Mouse (Mus musculus): ENCODE measurements around the gene Slc38a3. TPM values are rescaled to one million over a fixed set of nuclear protein-coding genes. Genes with fewer than 3 reads are reported as not detected.
A peak's percentile ranks its signal among the peaks of the same experiment; 100 is the strongest.

Slc38a3 gene
- polyA plus RNA-seq, 1 experiment = not detected

DNA sequence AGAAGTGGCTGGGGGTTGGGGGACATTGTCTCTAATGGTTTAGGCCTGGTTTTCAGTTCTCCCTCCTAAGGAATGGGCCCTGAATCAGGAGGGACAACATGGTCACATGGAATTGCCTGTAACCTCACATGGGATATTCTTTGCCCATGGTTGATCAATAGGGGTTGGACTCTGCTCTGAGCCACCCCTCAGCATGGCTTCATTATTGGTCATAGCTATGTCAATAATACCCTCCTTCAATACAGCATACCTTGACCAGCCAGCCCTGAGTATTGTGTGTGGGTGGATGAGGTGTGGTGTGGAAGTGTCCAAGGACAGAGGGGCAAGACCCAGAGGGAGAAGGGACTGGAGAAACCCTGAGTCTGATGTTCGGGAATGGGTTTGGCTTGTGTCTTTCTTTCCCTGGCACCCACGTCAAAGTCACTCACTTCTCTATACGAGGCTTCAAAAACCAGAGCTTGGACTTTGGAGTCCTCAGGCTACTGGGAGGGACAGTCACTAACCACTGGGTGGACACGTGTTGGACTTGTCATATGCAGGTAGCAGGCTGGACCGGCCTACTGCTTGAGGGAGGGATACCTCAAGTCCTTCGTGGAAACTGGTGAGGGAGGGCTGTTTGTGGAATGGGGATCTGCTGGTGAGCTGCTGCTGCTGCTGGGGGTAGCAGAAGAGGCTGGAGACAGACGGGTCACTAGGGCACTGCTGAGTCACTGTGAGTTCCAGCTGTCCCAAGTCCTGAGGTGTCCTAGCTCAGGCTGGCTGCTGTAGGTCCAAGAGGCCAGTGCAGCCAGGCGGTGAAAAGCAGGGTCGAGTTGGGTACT, 5.5 kb upstream of the Slc38a3 start:
- Histone ChIP-seq H3K27ac (ENCODE audit: insufficient read depth, low read depth, low read length) (no peak overlapping the region), H3K4me1 (ENCODE audit: control insufficient read depth, insufficient read depth, low read length) (peaks cover 11% of the 10 kb centered on the region), H3K4me3 (ENCODE audit: insufficient read depth, low read depth, low read length) (no peak overlapping the region)
- TF ChIP-seq CTCF (IDR thresholded peaks at IDR 0.05; ENCODE audit: insufficient read depth, low read depth, low read length) = no peak
- 80% methylated on average over 9 of the region's 9 CpGs for WGBS

DNA sequence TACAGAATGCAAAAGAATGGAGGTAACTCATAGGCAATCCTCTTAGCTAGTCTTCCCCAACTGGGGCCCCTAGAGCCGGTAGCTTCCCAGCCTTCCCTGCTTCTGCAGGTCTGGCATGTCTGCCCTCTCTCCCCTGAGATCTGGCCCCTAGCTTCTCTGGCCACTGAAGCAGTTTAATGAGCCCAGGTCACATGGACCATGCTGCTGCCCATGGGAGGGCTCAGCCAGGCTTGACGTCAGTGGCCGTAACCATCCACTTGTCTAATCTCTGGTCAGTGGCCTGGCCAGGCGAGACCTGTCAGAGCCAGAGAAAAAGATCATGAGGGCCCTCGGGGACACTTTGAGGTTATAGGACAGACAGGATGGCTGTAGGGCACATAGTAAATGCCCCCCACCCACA, 929 bp upstream of the Slc38a3 start:
- TF ChIP-seq CTCF (IDR thresholded peaks at IDR 0.05; ENCODE audit: insufficient read depth, low read depth, low read length) = no peak
- Histone ChIP-seq H3K4me1 (ENCODE audit: control insufficient read depth, insufficient read depth, low read length) (peaks cover 12% of the 10 kb centered on the region; the same call in 1 of the 2 replicates), H3K4me3 (ENCODE audit: insufficient read depth, low read depth, low read length) (no peak overlapping the region), H3K27ac (ENCODE audit: insufficient read depth, low read depth, low read length) (no peak overlapping the region)
- 75% methylated on average over 5 of the region's 5 CpGs for WGBS

GRCm38 (mm10) chr9:107668916-107669315, 414 bp downstream of the Slc38a3 start:
- H3K27ac ChIP-seq (ENCODE audit: insufficient read depth, low read depth, low read length) = no peak overlapping the region

GRCm38 (mm10) chr9:107668011-107668410, 1.3 kb downstream of the Slc38a3 start:
- Histone ChIP-seq H3K4me1 (ENCODE audit: control insufficient read depth, insufficient read depth, low read length) (peaks cover 12% of the 10 kb centered on the region; the same call in 1 of the 2 replicates), H3K27ac (ENCODE audit: insufficient read depth, low read depth, low read length) (no peak overlapping the region), H3K4me3 (ENCODE audit: insufficient read depth, low read depth, low read length) (no peak overlapping the region)
- WGBS = 70% methylated on average over 8 of the region's 8 CpGs
- TF ChIP-seq CTCF (IDR thresholded peaks at IDR 0.05; ENCODE audit: insufficient read depth, low read depth, low read length) = no peak
- TF ChIP-seq POLR2A (IDR thresholded peaks at IDR 0.05; ENCODE audit: insufficient read depth, low read depth, low read length) = no peak

More at GRCm38 (mm10) chr9:107668916-107669315, 414 bp downstream of the Slc38a3 start:
- TF ChIP-seq CTCF (IDR thresholded peaks at IDR 0.05; ENCODE audit: insufficient read depth, low read depth, low read length) (no peak), POLR2A (IDR thresholded peaks at IDR 0.05; ENCODE audit: insufficient read depth, low read depth, low read length) (no peak)
- Histone ChIP-seq H3K4me1 (ENCODE audit: control insufficient read depth, insufficient read depth, low read length) (peaks cover 12% of the 10 kb centered on the region; the same call in 1 of the 2 replicates), H3K4me3 (ENCODE audit: insufficient read depth, low read depth, low read length) (no peak overlapping the region)
- WGBS = 87% methylated on average over 3 of the region's 3 CpGs

GRCm38 (mm10) chr9:107667219-107667618, 2.1 kb downstream of the Slc38a3 start:
- Histone ChIP-seq H3K4me1 (ENCODE audit: control insufficient read depth, insufficient read depth, low read length) (peaks cover 12% of the 10 kb centered on the region; the same call in 1 of the 2 replicates), H3K27ac (ENCODE audit: insufficient read depth, low read depth, low read length) (no peak overlapping the region), H3K4me3 (ENCODE audit: insufficient read depth, low read depth, low read length) (peak overlapping the region; percentile 36)
- WGBS = 2% methylated on average over 24 of the region's 24 CpGs
- TF ChIP-seq CTCF (IDR thresholded peaks at IDR 0.05; ENCODE audit: insufficient read depth, low read depth, low read length) (no peak), POLR2A (IDR thresholded peaks at IDR 0.05; ENCODE audit: insufficient read depth, low read depth, low read length) (0 out of 2 replicates have a peak, but pooled peaks have one; percentile 34)

- no peak overlapping the region; the same call in 1 of the 2 replicates for H3K27ac ChIP-seq (ENCODE audit: insufficient read depth, low read depth, low read length)
- H3K4me1 ChIP-seq (ENCODE audit: control insufficient read depth, insufficient read depth, low read length) = peaks cover 12% of the 10 kb centered on the region; the same call in 1 of the 2 replicates
- peak overlapping the region; percentile 36 for H3K4me3 ChIP-seq (ENCODE audit: insufficient read depth, low read depth, low read length)
- TF ChIP-seq POLR2A (IDR thresholded peaks at IDR 0.05; ENCODE audit: insufficient read depth, low read depth, low read length) (no peak), CTCF (IDR thresholded peaks at IDR 0.05; ENCODE audit: insufficient read depth, low read depth, low read length) (no peak)
- WGBS = 2% methylated on average over 30 of the region's 30 CpGs
These were observed 2.6 kb downstream of the Slc38a3 start for GRCm38 (mm10) chr9:107666751-107667205.

- Histone ChIP-seq H3K27ac (ENCODE audit: insufficient read depth, low read depth, low read length) (peak overlapping the region; percentile 28; the same call in 1 of the 2 replicates), H3K4me3 (ENCODE audit: insufficient read depth, low read depth, low read length) (peak overlapping the region; percentile 36), H3K4me1 (ENCODE audit: control insufficient read depth, insufficient read depth, low read length) (peaks cover 12% of the 10 kb centered on the region; the same call in 1 of the 2 replicates)
- TF ChIP-seq CTCF (IDR thresholded peaks at IDR 0.05; ENCODE audit: insufficient read depth, low read depth, low read length) (no peak), POLR2A (IDR thresholded peaks at IDR 0.05; ENCODE audit: insufficient read depth, low read depth, low read length) (no peak)
- 72% methylated on average over 7 of the region's 7 CpGs for WGBS
These were observed 4.0 kb downstream of the Slc38a3 start for GRCm38 (mm10) chr9:107665308-107665707.

- TF ChIP-seq CTCF (IDR thresholded peaks at IDR 0.05; ENCODE audit: insufficient read depth, low read depth, low read length) = no peak
- no peak for TF ChIP-seq POLR2A (IDR thresholded peaks at IDR 0.05; ENCODE audit: insufficient read depth, low read depth, low read length)
- H3K27ac ChIP-seq (ENCODE audit: insufficient read depth, low read depth, low read length) = no peak overlapping the region
- peak overlapping the region; percentile 10; the same call in 1 of the 2 replicates for H3K4me3 ChIP-seq (ENCODE audit: insufficient read depth, low read depth, low read length)
- WGBS = 44% methylated on average over 9 of the region's 9 CpGs
- peaks cover 16% of the 10 kb centered on the region; the same call in 1 of the 2 replicates for H3K4me1 ChIP-seq (ENCODE audit: control insufficient read depth, insufficient read depth, low read length)
These were observed 5.8 kb downstream of the Slc38a3 start for GRCm38 (mm10) chr9:107663525-107663924.

DNA sequence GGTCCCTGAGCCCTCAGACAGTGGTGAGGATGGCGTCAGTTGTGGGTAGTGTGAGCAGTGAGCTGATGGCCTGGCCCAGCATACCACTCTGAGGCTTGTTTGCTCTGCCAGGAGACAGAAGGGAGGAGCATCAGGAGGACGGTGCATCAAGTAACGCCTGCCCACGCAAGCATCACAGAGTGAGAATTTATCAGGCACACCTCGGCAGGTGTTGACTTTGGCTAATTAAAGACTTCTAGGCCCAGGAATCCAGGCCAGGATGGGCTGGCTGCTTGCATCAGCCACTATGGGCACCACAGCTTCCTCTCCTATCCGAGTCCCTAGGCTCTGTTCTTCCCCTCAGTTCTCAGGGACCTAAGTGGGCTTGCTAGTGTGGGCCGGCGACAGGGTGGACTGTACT, 7.0 kb downstream of the Slc38a3 start:
- H3K27ac ChIP-seq (ENCODE audit: insufficient read depth, low read depth, low read length) = no peak overlapping the region
- peaks cover 14% of the 10 kb centered on the region; the same call in 1 of the 2 replicates for H3K4me1 ChIP-seq (ENCODE audit: control insufficient read depth, insufficient read depth, low read length)
- 80% methylated on average over 8 of the region's 8 CpGs for WGBS
- no peak overlapping the region for H3K4me3 ChIP-seq (ENCODE audit: insufficient read depth, low read depth, low read length)
- TF ChIP-seq CTCF (IDR thresholded peaks at IDR 0.05; ENCODE audit: insufficient read depth, low read depth, low read length) = no peak
- no peak for TF ChIP-seq POLR2A (IDR thresholded peaks at IDR 0.05; ENCODE audit: insufficient read depth, low read depth, low read length)
